Mouse (Mus musculus): ENCODE results near the gene Iqsec1. TPM values are rescaled to one million over a fixed set of nuclear protein-coding genes. Genes with fewer than 3 reads are reported as not detected.

Gene Iqsec1
- total and polyA plus RNA-seq, 2 experiments from 2014 or later, result 34.5 to 149 TPM

DNA sequence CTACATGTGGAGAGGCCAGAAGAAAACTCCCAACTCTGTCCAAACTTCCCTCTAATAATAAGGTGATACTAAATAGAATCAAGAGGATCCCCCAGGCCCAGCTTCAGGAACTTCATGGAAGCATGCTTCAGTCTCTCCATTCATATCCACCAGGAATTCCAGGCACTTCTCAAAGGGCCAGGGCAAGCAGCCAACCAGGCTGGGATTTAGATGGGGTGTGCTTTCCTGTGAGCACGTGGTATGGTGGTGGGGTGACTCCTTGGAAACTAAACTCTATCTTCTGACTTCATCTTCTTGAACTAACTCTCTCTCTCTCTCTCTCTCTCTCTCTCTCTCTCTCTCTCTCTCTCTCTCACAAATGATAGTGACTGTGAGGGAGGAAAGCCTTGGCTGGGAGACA lies 270.8 kb downstream of the Iqsec1 start:
- Histone ChIP-seq H3K4me1 (ENCODE audit: insufficient read depth, low read length) (peaks cover 21% of the 10 kb centered on the region), H3K27ac (ENCODE audit: low read depth, low read length) (no peak overlapping the region), H3K27me3 (ENCODE audit: insufficient read depth, low read length) (no peaks in the 10 kb centered on the region), H3K4me3 (ENCODE audit: low read depth, low read length) (no peak overlapping the region), H3K9ac (replicated peaks; ENCODE audit: low read length, poor library complexity, severe bottlenecking) (no peak overlapping the region), H3K9me3 (ENCODE audit: low read length) (no peaks in the 10 kb centered on the region), H3K36me3 (ENCODE audit: insufficient read depth, low read length) (no peaks in the 10 kb centered on the region), H3K4me2 (ENCODE audit: low read depth, low read length, poor library complexity, severe bottlenecking) (no peak overlapping the region)
- no peak for TF ChIP-seq CTCF (IDR thresholded peaks at IDR 0.05)
- WGBS, result 55% methylated on average over 1 of the region's 1 CpGs
- DNase-seq (ENCODE audit: low spot score) (no peak), ATAC-seq (ENCODE audit: low FRiP score) (no peak)

DNA sequence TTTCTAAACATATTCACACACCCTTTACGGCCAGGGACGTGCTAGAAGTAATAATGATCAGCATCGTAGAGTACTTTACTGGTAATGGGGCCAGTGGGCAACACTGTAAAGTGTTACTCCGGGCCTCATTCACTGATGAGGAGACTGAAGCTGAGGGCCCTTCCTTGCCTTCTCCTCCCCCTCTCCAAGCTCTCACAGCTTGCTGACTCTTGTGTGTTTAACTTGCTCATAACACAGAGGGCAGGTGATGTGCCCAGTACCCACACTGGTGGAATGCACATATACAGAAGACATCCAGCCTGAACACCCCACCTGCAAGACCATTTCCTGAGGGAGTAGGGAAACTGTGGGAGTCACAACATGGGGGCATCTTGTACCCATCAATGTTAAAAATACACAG lies 271.6 kb downstream of the Iqsec1 start:
- no peaks in the 10 kb centered on the region for H3K9me3 ChIP-seq (ENCODE audit: low read length)
- H3K27me3 ChIP-seq (ENCODE audit: insufficient read depth, low read length), result no peaks in the 10 kb centered on the region
- no peak overlapping the region; the same call in 1 of the 2 replicates for H3K4me3 ChIP-seq (ENCODE audit: low read depth, low read length)
- H3K36me3 ChIP-seq (ENCODE audit: insufficient read depth, low read length), result no peaks in the 10 kb centered on the region
- 49% methylated on average over 4 of the region's 4 CpGs for WGBS
- peak overlapping the region; percentile 78; the same call in 1 of the 2 replicates for H3K4me2 ChIP-seq (ENCODE audit: low read depth, low read length, poor library complexity, severe bottlenecking)
- ATAC-seq (ENCODE audit: low FRiP score) (no peak), DNase-seq (ENCODE audit: low spot score) (no peak)
- no peak for TF ChIP-seq CTCF (IDR thresholded peaks at IDR 0.05)
- no peak overlapping the region for H3K9ac ChIP-seq (replicated peaks; ENCODE audit: low read length, poor library complexity, severe bottlenecking)
- H3K27ac ChIP-seq (ENCODE audit: low read depth, low read length), result no peak overlapping the region
- peaks cover 21% of the 10 kb centered on the region for H3K4me1 ChIP-seq (ENCODE audit: insufficient read depth, low read length)

DNA sequence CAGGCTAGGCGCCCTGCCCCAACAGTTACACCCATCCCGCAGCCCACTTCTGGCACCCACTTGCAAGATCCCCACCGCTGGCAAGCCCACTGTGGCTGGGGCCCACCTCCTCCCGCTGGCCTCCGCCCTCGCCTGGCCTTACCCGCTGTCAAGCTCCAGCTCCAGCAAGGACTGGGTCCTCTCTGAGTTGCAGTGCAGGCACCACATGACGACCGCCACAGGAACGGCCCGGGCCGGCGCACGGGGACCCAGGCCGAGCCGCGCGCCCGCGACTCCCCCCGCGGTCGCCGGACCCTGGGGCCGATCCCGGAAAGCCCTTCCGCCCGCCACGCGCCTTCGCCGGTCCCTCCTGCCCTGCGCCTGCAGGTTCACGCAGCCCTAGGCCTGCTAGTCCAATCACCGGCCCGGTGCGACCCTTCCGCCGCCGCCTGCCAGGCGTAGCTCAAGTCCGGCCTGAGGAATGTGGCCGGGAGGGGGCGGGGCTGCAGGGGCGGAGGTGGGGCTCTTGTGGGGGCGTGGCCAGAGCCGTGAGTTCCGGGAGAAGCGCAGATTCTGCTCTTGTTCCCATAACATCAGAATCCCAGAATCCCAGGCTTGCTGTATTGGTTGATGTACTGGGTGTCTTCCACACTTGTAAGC lies 272.3 kb downstream of the Iqsec1 start:
- Histone ChIP-seq H3K27ac (ENCODE audit: low read depth, low read length) (peak overlapping the region; percentile 43), H3K9ac (replicated peaks; ENCODE audit: low read length, poor library complexity, severe bottlenecking) (peak overlapping the region; percentile 48), H3K4me1 (ENCODE audit: insufficient read depth, low read length) (peaks cover 21% of the 10 kb centered on the region), H3K4me3 (ENCODE audit: low read depth, low read length) (peak overlapping the region; percentile 42), H3K27me3 (ENCODE audit: insufficient read depth, low read length) (no peaks in the 10 kb centered on the region), H3K4me2 (ENCODE audit: low read depth, low read length, poor library complexity, severe bottlenecking) (peak overlapping the region; percentile 78), H3K9me3 (ENCODE audit: low read length) (no peaks in the 10 kb centered on the region), H3K36me3 (ENCODE audit: insufficient read depth, low read length) (no peaks in the 10 kb centered on the region)
- WGBS, result 3% methylated on average over 45 of the region's 49 CpGs
- TF ChIP-seq CTCF (IDR thresholded peaks at IDR 0.05), result no peak
- DNase-seq (ENCODE audit: low spot score) (peak; percentile 59), ATAC-seq (ENCODE audit: low FRiP score) (peak; percentile 64; the same call in 1 of the 2 replicates)

DNA sequence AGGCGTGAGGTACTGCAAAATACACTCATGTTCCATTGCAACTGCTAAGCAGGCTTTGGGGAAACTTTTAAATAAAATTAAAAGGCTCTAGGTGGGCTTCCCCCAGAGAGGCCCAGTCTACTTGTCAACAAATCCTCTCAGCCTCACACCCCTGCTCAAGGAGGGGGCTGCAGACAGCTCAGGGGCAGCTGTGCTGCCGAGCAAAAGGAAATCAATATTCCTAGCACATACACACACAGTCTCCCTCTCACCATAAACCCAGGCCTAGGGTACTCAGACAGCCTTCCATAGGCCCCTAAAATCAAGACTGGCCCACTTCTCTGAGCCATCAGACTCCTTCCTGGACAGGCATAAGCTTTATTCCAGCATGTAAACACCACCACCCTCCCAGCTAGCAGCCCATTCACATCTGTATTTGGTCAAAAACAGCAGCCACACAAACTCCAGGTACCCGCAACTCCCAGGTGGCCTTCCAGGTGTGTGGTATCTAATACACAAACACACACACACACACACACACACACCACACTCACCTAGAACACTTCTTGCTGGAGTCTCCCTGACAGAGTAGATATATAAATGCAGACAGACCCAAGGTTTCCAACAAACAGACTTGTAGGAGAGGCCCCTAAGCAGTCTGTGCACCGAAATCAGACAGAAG lies 273.1 kb downstream of the Iqsec1 start:
- Histone ChIP-seq H3K4me1 (ENCODE audit: insufficient read depth, low read length) (peaks cover 21% of the 10 kb centered on the region), H3K36me3 (ENCODE audit: insufficient read depth, low read length) (no peaks in the 10 kb centered on the region), H3K9ac (replicated peaks; ENCODE audit: low read length, poor library complexity, severe bottlenecking) (peak overlapping the region; percentile 48; the same call in 1 of the 2 replicates), H3K4me2 (ENCODE audit: low read depth, low read length, poor library complexity, severe bottlenecking) (peak overlapping the region; percentile 78), H3K9me3 (ENCODE audit: low read length) (no peaks in the 10 kb centered on the region), H3K4me3 (ENCODE audit: low read depth, low read length) (peak overlapping the region; percentile 42), H3K27me3 (ENCODE audit: insufficient read depth, low read length) (no peaks in the 10 kb centered on the region), H3K27ac (ENCODE audit: low read depth, low read length) (peak overlapping the region; percentile 43; the same call in 1 of the 2 replicates)
- ATAC-seq (ENCODE audit: low FRiP score) (peak; percentile 44; the same call in 1 of the 2 replicates), DNase-seq (ENCODE audit: low spot score) (no peak)
- 46% methylated on average over 4 of the region's 4 CpGs for WGBS
- TF ChIP-seq CTCF (IDR thresholded peaks at IDR 0.05), result no peak

DNA sequence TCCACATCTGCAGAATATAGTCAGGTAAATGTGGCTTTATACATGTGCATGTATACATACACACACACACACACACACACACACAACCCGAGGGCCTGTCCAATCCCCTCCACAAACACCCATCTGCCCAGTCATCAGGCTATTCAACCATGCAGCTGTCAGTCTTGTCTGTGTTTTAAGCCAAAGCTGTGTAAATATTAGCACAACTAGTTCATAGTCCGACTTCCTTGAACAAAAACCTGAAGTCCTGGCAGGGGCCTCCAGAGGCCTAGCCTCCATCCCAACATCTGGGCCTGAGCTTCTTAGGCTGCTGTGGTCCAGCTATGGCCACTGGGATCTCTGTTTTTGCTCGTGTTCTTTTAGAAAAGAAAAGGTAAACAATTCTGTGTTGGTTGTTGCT lies 274.8 kb downstream of the Iqsec1 start:
- 47% methylated on average over 3 of the region's 3 CpGs for WGBS
- ATAC-seq (ENCODE audit: low FRiP score) (no peak), DNase-seq (ENCODE audit: low spot score) (no peak)
- Histone ChIP-seq H3K9me3 (ENCODE audit: low read length) (no peaks in the 10 kb centered on the region), H3K9ac (replicated peaks; ENCODE audit: low read length, poor library complexity, severe bottlenecking) (no peak overlapping the region), H3K27ac (ENCODE audit: low read depth, low read length) (no peak overlapping the region), H3K4me3 (ENCODE audit: low read depth, low read length) (no peak overlapping the region), H3K27me3 (ENCODE audit: insufficient read depth, low read length) (no peaks in the 10 kb centered on the region), H3K36me3 (ENCODE audit: insufficient read depth, low read length) (no peaks in the 10 kb centered on the region), H3K4me2 (ENCODE audit: low read depth, low read length, poor library complexity, severe bottlenecking) (no peak overlapping the region), H3K4me1 (ENCODE audit: insufficient read depth, low read length) (peaks cover 21% of the 10 kb centered on the region)
- TF ChIP-seq CTCF (IDR thresholded peaks at IDR 0.05), result no peak
